Mouse (Mus musculus): ENCODE data around the gene Pdzd2.

GRCm38 (mm10) chr15:12317290-12317689 lies 422.4 kb downstream of the Pdzd2 start:
- TF ChIP-seq GATA1 (IDR thresholded peaks at IDR 0.05; ENCODE audit: low read length) = no peak
- no peak for TF ChIP-seq TAL1 (IDR thresholded peaks at IDR 0.05; ENCODE audit: low read length)
